Mouse (Mus musculus): ENCODE data around the gene Schip1. TPM values are rescaled to one million over a fixed set of nuclear protein-coding genes. Genes with fewer than 3 reads are reported as not detected.

Gene Schip1
- polyA plus RNA-seq, 1 experiment from 2014 or later: 60.3 TPM

DNA sequence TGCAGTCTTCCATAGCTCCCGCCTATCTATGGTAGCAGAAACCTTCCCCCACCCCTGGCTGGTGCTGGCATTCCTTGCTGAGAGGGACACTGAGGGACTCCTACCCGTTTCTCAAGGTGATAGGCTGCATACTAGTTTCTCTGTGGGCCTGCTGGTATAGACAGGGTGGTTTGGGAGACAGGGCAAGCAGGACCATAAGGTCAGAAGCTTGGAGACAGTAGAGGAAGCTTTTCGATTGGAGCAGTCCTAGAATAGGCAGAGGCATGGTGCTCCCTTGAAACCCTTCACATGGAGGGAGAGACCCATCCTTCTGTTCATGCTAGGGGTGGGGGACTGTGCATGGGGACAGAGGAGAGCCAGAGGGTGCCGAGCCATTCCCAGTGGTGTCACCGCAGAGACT lies 558.4 kb downstream of the Schip1 start:
- Histone ChIP-seq H3K27ac (ENCODE audit: low read length) (no peak overlapping the region), H3K4me2 (ENCODE audit: low read depth, low read length) (no peak overlapping the region), H3K27me3 (ENCODE audit: control insufficient read depth, insufficient read depth, low read length) (no peaks in the 10 kb centered on the region), H3K9me3 (replicated peaks; ENCODE audit: control insufficient read depth, low read length) (no peaks in the 10 kb centered on the region), H3K9ac (ENCODE audit: low read length) (no peak overlapping the region), H3K36me3 (ENCODE audit: control insufficient read depth, insufficient read depth) (peaks cover 9% of the 10 kb centered on the region), H3K4me3 (ENCODE audit: low read length) (no peak overlapping the region), H3K4me1 (ENCODE audit: control insufficient read depth, insufficient read depth, low read length) (no peaks in the 10 kb centered on the region)
- 73% methylated on average over 5 of the region's 5 CpGs for WGBS
- ATAC-seq (replicated peaks; ENCODE audit: extremely low read depth, insufficient read depth, low FRiP score): no peak

- no peak for ATAC-seq (replicated peaks; ENCODE audit: extremely low read depth, insufficient read depth, low FRiP score)
- H3K36me3 ChIP-seq (ENCODE audit: control insufficient read depth, insufficient read depth): peaks cover 9% of the 10 kb centered on the region
Measured at GRCm38 (mm10) chr3:68624471-68624870, 559.9 kb downstream of the Schip1 start.

DNA sequence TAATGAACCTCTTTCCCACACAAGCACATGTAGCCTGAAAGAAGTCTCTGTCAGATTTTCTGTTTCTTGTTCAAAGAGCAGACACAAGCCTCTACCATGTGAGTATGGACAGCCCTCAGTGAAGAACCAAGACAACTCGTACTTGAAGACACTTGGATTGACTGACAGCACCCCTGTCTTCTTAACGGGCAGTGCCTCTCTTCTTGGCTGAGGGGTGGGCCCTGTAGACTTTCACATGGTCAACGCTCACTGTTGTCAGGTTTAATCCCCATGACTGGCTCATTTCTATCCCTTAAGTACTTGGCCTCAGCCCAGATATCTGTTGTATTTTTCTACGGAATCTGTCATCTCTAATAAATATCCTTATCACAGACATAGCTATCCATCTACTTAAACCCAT lies 565.7 kb downstream of the Schip1 start:
- Histone ChIP-seq H3K4me3 (ENCODE audit: low read length) (no peak overlapping the region), H3K4me1 (ENCODE audit: control insufficient read depth, insufficient read depth, low read length) (peaks cover 4% of the 10 kb centered on the region; the same call in 1 of the 2 replicates), H3K9ac (ENCODE audit: low read length) (no peak overlapping the region), H3K27me3 (ENCODE audit: control insufficient read depth, insufficient read depth, low read length) (no peaks in the 10 kb centered on the region), H3K4me2 (ENCODE audit: low read depth, low read length) (no peak overlapping the region), H3K27ac (ENCODE audit: low read length) (no peak overlapping the region), H3K36me3 (ENCODE audit: control insufficient read depth, insufficient read depth) (peaks cover 2% of the 10 kb centered on the region; the same call in 1 of the 2 replicates), H3K9me3 (replicated peaks; ENCODE audit: control insufficient read depth, low read length) (no peaks in the 10 kb centered on the region)
- 54% methylated on average over 4 of the region's 4 CpGs for WGBS
- no peak for ATAC-seq (replicated peaks; ENCODE audit: extremely low read depth, insufficient read depth, low FRiP score)

More at GRCm38 (mm10) chr3:68624471-68624870, 559.9 kb downstream of the Schip1 start:
- Histone ChIP-seq H3K27ac (ENCODE audit: low read length) (no peak overlapping the region), H3K9me3 (replicated peaks; ENCODE audit: control insufficient read depth, low read length) (no peaks in the 10 kb centered on the region), H3K27me3 (ENCODE audit: control insufficient read depth, insufficient read depth, low read length) (no peaks in the 10 kb centered on the region), H3K4me2 (ENCODE audit: low read depth, low read length) (no peak overlapping the region), H3K4me3 (ENCODE audit: low read length) (no peak overlapping the region), H3K4me1 (ENCODE audit: control insufficient read depth, insufficient read depth, low read length) (no peaks in the 10 kb centered on the region), H3K9ac (ENCODE audit: low read length) (no peak overlapping the region)
- 81% methylated on average over 6 of the region's 6 CpGs for WGBS

GRCm38 (mm10) chr3:68630821-68631220 lies 566.2 kb downstream of the Schip1 start:
- 48% methylated on average over 3 of the region's 3 CpGs for WGBS
- Histone ChIP-seq H3K36me3 (ENCODE audit: control insufficient read depth, insufficient read depth) (0 out of 2 replicates have a peak, but pooled peaks cover 2% of the 10 kb centered on the region), H3K9me3 (replicated peaks; ENCODE audit: control insufficient read depth, low read length) (no peaks in the 10 kb centered on the region), H3K4me1 (ENCODE audit: control insufficient read depth, insufficient read depth, low read length) (peaks cover 4% of the 10 kb centered on the region; the same call in 1 of the 2 replicates), H3K4me3 (ENCODE audit: low read length) (no peak overlapping the region), H3K27me3 (ENCODE audit: control insufficient read depth, insufficient read depth, low read length) (no peaks in the 10 kb centered on the region), H3K27ac (ENCODE audit: low read length) (no peak overlapping the region), H3K4me2 (ENCODE audit: low read depth, low read length) (no peak overlapping the region), H3K9ac (ENCODE audit: low read length) (no peak overlapping the region)
- no peak for ATAC-seq (replicated peaks; ENCODE audit: extremely low read depth, insufficient read depth, low FRiP score)

- H3K4me2 ChIP-seq (ENCODE audit: low read depth, low read length): no peak overlapping the region
- peaks cover 4% of the 10 kb centered on the region; the same call in 1 of the 2 replicates for H3K4me1 ChIP-seq (ENCODE audit: control insufficient read depth, insufficient read depth, low read length)
- no peaks in the 10 kb centered on the region for H3K36me3 ChIP-seq (ENCODE audit: control insufficient read depth, insufficient read depth)
- H3K4me3 ChIP-seq (ENCODE audit: low read length): no peak overlapping the region
- H3K27ac ChIP-seq (ENCODE audit: low read length): no peak overlapping the region
- ATAC-seq (replicated peaks; ENCODE audit: extremely low read depth, insufficient read depth, low FRiP score): no peak
- H3K9ac ChIP-seq (ENCODE audit: low read length): no peak overlapping the region
- WGBS: 84% methylated on average over 3 of the region's 3 CpGs
- no peaks in the 10 kb centered on the region for H3K9me3 ChIP-seq (replicated peaks; ENCODE audit: control insufficient read depth, low read length)
- H3K27me3 ChIP-seq (ENCODE audit: control insufficient read depth, insufficient read depth, low read length): no peaks in the 10 kb centered on the region
Measured at GRCm38 (mm10) chr3:68632714-68633113, 568.1 kb downstream of the Schip1 start.

DNA sequence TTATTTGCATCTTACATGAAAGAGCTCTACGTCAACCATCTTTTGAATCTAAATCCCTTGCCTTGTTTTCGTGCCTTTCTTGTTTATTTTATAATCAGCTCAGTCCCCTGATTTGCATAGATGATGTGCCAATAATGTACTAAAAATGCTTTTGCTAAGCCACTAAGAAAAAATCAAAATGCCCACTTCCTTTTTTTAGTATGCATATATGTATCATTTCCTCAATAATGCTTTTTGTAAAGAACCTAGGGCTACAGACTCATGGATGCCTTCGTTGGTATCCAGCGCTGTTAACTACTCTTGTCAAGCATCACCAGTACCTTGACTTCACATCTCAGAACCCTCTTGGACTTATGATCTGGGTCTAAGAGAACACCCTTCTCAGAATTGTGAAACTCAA lies 569.0 kb downstream of the Schip1 start:
- Histone ChIP-seq H3K4me1 (ENCODE audit: control insufficient read depth, insufficient read depth, low read length) (peaks cover 4% of the 10 kb centered on the region; the same call in 1 of the 2 replicates), H3K27me3 (ENCODE audit: control insufficient read depth, insufficient read depth, low read length) (no peaks in the 10 kb centered on the region), H3K36me3 (ENCODE audit: control insufficient read depth, insufficient read depth) (no peaks in the 10 kb centered on the region), H3K4me3 (ENCODE audit: low read length) (no peak overlapping the region), H3K9ac (ENCODE audit: low read length) (no peak overlapping the region), H3K27ac (ENCODE audit: low read length) (no peak overlapping the region), H3K9me3 (replicated peaks; ENCODE audit: control insufficient read depth, low read length) (no peaks in the 10 kb centered on the region), H3K4me2 (ENCODE audit: low read depth, low read length) (no peak overlapping the region)
- 93% methylated on average over 4 of the region's 4 CpGs for WGBS
- ATAC-seq (replicated peaks; ENCODE audit: extremely low read depth, insufficient read depth, low FRiP score): no peak

DNA sequence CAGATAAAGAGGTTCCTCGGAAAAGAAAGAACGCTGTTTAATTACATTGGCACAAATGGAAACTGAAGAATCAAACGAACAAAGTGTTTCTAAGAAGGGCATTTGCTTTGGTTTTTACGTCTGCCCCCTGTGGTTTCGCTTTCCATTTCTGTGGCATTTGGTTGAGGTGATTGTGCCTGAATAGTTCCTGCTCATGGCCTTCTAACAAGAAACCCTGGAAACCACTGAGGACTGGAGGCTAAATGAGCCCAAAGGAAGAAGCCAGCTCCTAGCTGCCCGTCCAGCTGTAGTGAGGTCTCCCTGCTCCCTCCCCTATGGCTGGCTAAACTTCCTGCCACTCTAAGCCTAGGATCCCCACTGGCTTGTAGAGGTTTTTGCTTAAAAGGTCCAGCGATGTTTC lies 573.4 kb downstream of the Schip1 start:
- Histone ChIP-seq H3K4me3 (ENCODE audit: low read length) (no peak overlapping the region), H3K27me3 (ENCODE audit: control insufficient read depth, insufficient read depth, low read length) (no peaks in the 10 kb centered on the region), H3K36me3 (ENCODE audit: control insufficient read depth, insufficient read depth) (no peaks in the 10 kb centered on the region), H3K9me3 (replicated peaks; ENCODE audit: control insufficient read depth, low read length) (no peaks in the 10 kb centered on the region), H3K9ac (ENCODE audit: low read length) (no peak overlapping the region), H3K27ac (ENCODE audit: low read length) (no peak overlapping the region), H3K4me2 (ENCODE audit: low read depth, low read length) (no peak overlapping the region), H3K4me1 (ENCODE audit: control insufficient read depth, insufficient read depth, low read length) (no peaks in the 10 kb centered on the region)
- no peak for ATAC-seq (replicated peaks; ENCODE audit: extremely low read depth, insufficient read depth, low FRiP score)
- 50% methylated on average over 7 of the region's 7 CpGs for WGBS

DNA sequence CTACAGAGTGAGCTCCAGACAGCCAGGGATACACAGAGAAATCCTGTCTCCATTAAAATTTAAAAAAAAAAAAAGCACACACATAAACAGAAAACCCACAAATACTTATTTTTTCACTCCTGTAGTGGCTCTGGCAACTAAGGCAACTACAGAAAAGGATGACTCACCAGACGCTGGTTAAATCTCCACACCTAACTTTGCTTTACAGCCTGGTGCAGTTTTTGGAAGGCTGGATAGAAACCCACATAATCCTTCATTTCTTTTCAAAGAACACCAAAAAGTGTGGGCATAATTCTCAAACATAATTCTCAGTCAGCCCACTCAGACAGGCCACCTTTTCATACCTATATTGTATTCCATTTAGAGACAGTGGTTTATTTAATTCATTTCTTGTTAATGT lies 574.1 kb downstream of the Schip1 start:
- Histone ChIP-seq H3K27me3 (ENCODE audit: control insufficient read depth, insufficient read depth, low read length) (no peaks in the 10 kb centered on the region), H3K4me1 (ENCODE audit: control insufficient read depth, insufficient read depth, low read length) (no peaks in the 10 kb centered on the region), H3K27ac (ENCODE audit: low read length) (no peak overlapping the region), H3K9me3 (replicated peaks; ENCODE audit: control insufficient read depth, low read length) (0 out of 2 replicates have a peak, but pooled peaks cover 3% of the 10 kb centered on the region), H3K9ac (ENCODE audit: low read length) (no peak overlapping the region), H3K36me3 (ENCODE audit: control insufficient read depth, insufficient read depth) (no peaks in the 10 kb centered on the region), H3K4me3 (ENCODE audit: low read length) (no peak overlapping the region), H3K4me2 (ENCODE audit: low read depth, low read length) (no peak overlapping the region)
- 97% methylated on average over 1 of the region's 1 CpGs for WGBS
- ATAC-seq (replicated peaks; ENCODE audit: extremely low read depth, insufficient read depth, low FRiP score): no peak

- no peaks in the 10 kb centered on the region for H3K36me3 ChIP-seq (ENCODE audit: control insufficient read depth, insufficient read depth)
- H3K4me3 ChIP-seq (ENCODE audit: low read length): no peak overlapping the region
- ATAC-seq (replicated peaks; ENCODE audit: extremely low read depth, insufficient read depth, low FRiP score): no peak
- 80% methylated on average over 7 of the region's 7 CpGs for WGBS
- H3K27ac ChIP-seq (ENCODE audit: low read length): no peak overlapping the region
- H3K9me3 ChIP-seq (replicated peaks; ENCODE audit: control insufficient read depth, low read length): 0 out of 2 replicates have a peak, but pooled peaks cover 3% of the 10 kb centered on the region
- H3K9ac ChIP-seq (ENCODE audit: low read length): no peak overlapping the region
- H3K4me2 ChIP-seq (ENCODE audit: low read depth, low read length): no peak overlapping the region
- H3K4me1 ChIP-seq (ENCODE audit: control insufficient read depth, insufficient read depth, low read length): no peaks in the 10 kb centered on the region
- H3K27me3 ChIP-seq (ENCODE audit: control insufficient read depth, insufficient read depth, low read length): no peaks in the 10 kb centered on the region
Measured at GRCm38 (mm10) chr3:68642935-68643334, 578.3 kb downstream of the Schip1 start.
